Mouse (Mus musculus): ENCODE measurements at regions not wholly inside any gene's neighbourhood (a gene's known extent, or its start where the extent isn't known, plus 50 kb on each side); places are given as distances from the start of the nearest gene placed in this dataset.

DNA sequence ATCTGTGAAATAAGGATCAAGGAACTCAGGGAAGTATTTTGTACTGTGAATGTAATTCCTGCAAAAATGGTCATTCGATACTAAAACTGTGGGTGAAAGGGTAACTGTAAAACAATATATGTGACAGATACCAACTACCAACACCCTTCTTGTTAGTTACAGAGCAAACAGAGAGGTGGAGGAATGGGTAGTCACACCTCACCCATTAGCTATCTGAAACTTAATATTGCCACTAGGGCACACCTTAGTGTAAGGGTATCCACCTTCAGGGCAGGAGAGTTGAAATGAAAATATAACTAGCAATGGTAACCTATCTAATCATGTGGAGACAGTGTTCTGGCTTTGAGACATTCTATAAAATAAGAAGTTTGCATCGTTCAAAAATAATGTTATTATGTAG lies 126.2 kb downstream of the Klf6 start:
- TF ChIP-seq CTCF (IDR thresholded peaks at IDR 0.05; ENCODE audit: control insufficient read depth, insufficient read depth, low read length) (no peak), POLR2A (IDR thresholded peaks at IDR 0.05; ENCODE audit: borderline replicate concordance, control insufficient read depth, low read depth, low read length) (no peak)

Data from bone marrow, adult 2 months (tissue).